Mouse (Mus musculus) adrenal gland, adult (tissue): ENCODE measurements around the gene Ctnna3.

ENCODE experiments used
- DNase-seq, 2 experiments: peaks; one replicate each; pipeline ENCODE4 v3.0.0; 2022 to 2023; ENCODE audit warnings: low spot score in 1 of 2; ENCODE audit not compliant: inconsistent age in 2 of 2

Ctnna3 gene

GRCm38 (mm10) chr10:64041892-64042291 lies 612.0 kb downstream of the Ctnna3 start:
- DNase-seq: no peak

DNA sequence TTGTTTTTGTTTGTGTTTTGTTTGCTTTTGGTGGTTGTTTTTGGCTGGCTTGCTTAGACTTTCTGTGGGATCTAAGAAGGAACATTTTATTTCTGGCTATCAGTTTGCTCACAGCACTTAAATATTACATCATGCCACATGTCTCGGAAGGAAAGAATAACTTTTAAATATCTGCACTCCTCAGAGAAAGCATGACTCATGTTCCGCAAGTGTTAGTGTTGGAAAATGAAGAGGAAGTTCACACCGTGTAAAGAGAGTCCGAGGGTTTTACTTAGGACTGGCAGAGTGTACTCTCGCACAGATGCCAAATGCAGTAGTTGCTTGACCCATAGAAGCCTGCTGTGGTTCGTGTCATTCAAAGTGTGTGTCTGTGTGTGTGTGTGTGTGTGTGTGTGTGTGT lies 619.3 kb downstream of the Ctnna3 start:
- DNase-seq: no peak

DNA sequence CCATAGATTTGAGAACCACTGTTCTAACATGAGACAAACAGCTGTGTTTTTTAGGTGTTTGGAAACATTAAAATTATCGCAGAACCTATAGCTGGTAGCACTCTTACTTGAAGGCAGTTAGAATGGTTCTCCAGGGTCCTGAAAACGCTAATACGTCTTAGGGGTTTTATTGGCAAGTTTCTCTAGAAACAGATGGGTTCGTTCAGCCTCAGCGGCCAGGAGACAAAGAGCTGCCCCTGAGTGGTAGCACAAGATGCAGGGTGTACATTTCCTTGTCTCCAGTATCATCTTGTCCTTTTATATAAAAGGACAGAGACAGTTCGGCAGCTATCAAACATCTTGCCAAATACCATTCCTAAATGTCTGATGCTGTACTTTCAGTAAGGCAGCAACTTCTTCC lies 620.0 kb downstream of the Ctnna3 start:
- DNase-seq: no peak

DNA sequence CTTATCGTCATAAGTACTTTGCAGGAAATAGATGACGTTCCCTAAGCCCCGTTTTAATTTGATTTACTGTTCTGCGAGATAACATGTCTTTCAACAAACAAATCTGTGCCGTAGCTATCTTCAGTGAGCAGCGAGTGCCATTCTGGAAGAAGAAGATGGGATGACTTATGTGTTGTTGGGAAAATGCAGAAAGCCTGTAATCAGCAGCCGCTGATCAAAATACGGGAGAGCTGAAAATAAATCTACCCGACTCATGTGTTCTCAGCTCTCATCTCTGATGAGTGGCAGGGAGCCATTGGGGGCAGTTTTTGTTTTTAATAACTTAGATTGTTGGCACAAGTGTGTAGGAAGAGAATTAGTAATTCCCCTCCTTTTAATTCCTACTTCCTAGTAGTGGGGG lies 633.8 kb downstream of the Ctnna3 start:
- DNase-seq: peak in 1 of 2 experiments; percentile 43

DNA sequence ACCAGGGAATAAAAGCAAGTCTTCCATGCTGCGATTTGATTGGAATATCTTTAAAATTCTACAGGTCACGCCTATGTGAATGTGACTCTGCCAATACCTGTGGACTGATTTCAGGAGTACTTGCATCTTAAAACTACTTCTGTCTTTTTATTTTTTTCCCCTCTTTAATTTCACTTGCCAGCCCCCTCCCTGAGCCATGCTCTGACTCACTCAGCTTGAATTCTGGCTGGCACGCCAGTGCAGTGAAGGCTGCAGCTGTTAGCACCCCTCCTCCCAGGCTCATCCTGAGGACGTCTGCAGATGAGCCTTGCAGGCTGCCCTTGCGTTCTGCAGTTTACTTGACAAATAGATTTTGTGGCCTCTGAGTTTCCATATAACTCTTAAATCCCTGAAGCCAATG lies 646.0 kb downstream of the Ctnna3 start:
- DNase-seq: peak; percentile 36 to 84

- DNase-seq: peak in 1 of 2 experiments; percentile 69
These were observed 646.6 kb downstream of the Ctnna3 start for GRCm38 (mm10) chr10:64076410-64077052.

- DNase-seq: no peak
These were observed 652.4 kb downstream of the Ctnna3 start for GRCm38 (mm10) chr10:64082345-64082744.

DNA sequence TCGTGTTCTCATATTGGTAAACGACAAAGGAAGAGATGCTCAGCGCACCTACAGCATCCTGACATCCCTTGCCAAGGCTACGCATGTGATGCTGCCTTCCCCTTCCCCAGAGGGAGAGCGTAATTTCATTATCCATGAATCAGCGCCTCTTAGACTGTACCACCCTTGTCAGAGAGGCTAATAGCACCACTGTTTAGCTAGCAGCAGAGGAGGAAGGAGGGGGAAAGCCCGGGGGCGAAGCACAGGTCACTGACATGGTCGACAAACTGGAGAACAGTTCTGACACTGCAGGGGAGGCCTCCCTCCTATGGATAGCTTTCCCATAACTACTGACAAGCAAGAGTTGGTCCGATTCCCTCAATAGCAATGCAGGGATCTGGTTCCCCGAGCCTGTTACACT lies 653.9 kb downstream of the Ctnna3 start:
- DNase-seq: no peak

- DNase-seq: peak in 1 of 2 experiments; percentile 69
These were observed 654.6 kb downstream of the Ctnna3 start for GRCm38 (mm10) chr10:64084465-64084864.

GRCm38 (mm10) chr10:64086183-64086566 lies 656.3 kb downstream of the Ctnna3 start:
- DNase-seq: no peak

DNA sequence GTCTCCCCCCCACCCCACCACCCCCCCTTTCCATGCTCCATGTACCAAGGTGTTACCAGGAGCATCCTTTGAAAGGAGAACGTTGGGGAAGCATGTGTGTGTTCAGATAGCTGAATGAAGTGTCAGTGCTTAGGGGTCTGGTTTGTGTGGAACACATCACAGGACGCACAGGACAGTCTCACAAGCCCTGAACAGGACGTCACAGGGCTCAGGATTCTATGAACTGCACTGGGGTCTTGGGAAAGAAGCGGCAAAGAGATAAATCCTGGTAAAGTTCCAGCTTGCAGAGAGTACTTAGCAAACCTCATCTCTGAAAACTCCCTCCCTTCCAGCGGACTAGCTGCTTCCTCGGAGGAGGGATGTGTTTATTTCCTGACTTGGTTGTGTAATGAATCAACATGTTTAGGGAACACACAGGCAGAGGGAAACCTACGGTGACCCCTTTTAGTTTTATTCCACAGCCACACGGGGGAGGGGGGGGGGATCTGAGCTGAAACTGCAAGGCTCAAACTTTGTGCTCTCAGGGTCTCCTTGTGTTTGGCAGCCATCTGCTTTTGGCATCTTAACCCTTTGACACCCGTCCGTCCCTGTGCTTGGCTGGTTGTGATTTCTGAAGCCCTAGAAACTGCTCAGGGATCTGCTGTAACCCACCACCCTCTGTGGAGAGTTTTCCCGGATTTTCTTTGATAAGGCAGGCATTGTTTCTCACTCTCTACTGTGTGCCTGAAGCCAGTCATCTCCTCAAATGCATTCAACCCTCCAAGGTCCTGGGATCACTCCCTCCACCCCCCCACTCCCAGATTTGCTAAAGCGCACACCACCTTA lies 656.9 kb downstream of the Ctnna3 start:
- no peak for DNase-seq

GRCm38 (mm10) chr10:64087521-64087920 lies 657.6 kb downstream of the Ctnna3 start:
- no peak for DNase-seq

GRCm38 (mm10) chr10:64087936-64088773 lies 658.3 kb downstream of the Ctnna3 start:
- peak in 1 of 2 experiments; percentile 39 for DNase-seq

DNA sequence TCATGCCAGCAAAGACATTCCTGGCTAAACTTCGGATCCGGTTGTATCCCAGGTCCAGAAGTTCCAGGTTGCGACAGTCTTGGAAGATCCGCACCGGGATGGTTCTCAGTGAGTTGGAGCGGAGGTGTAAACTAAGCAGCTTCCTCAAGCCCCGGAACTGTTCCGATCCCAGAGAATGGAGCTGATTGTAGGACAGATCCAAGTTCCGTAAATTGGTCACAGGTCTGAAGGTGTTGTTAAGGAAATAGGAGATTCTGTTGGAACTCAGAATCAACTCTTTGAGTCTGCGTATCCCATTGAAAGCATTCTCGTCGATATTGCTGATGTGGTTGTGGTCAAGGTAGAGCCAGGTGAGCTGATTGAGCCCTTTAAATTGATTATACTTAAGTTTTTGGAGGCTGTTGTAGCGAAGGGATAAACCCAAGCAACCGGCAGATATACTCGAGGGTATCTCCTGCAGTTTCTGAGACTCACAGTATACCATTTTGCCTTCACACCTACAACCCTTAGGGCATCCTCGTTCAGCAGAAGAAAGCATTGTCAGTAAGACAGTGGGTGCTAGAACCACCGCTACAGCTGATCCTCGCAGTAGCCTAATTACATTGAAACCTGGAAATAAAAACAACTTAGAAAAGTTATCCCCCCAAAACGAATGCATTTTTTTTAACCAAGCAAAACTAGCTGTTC lies 659.0 kb downstream of the Ctnna3 start:
- no peak for DNase-seq

DNA sequence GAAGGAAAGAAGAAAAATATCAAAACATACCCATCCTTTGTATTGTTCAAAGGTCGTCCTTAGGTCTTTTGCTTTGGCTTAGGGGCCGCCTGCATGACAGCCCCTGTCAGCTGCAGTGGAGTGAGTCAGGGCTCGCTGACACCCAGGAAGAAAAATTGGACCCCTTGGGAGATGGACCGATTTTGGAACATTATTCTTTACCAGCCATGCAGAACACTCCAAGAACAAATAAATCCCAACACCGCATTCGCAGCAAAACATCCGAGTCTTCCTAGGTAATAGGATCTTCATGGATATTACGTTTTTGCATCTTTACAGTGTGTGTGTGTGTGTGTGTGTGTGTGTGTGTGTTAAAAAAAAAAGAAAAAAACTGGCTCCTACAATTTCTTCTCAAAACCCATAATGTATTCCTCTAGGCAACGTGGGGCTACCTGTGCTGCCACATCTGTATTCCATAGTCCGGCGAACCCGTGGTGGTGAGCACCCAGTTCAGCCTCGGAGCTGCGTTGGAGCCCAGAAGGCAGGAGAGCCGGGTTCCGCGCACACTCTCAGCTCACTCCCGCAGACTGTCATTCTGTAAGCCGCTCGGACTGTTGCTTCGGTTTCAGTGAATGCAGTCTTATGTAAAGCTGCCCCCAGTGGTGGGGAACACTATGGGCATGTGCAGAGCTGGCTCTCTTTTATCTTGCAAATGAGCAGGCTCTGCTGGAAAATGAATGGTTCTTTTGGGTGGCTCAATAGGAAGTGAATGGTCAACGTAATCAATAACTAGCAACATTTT lies 660.0 kb downstream of the Ctnna3 start, which contains the start of gene Lrrtm3:
TSS of gene Lrrtm3 (minus strand) at position 598 of the 781 bp plus-strand sequence.
- DNase-seq: peak; percentile 39 to 80

- no peak for DNase-seq
These were observed 666.6 kb downstream of the Ctnna3 start for GRCm38 (mm10) chr10:64096532-64096931.

DNA sequence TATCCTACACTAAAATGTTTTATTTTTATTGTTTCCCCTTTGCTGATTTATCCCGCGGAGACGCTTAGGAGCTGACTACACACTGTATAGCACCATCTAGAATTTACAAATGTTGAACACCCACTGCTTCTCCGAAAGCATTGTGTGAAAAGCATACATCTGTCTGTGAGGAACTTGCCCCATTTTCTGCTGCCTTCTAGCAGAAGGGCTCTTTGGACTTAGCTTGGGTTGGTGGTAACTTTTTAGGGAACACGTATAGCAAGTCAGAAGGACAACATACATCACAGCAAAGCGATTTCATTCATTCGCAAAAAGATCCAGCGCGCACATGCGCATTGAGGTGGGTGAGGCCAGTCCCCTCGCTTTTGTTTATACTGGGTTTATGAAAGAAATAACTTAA lies 685.3 kb downstream of the Ctnna3 start:
- no peak for DNase-seq

- DNase-seq: no peak
These were observed 688.9 kb downstream of the Ctnna3 start for GRCm38 (mm10) chr10:64118833-64119232.

- peak in 1 of 2 experiments; percentile 20 for DNase-seq
These were observed 700.7 kb downstream of the Ctnna3 start for GRCm38 (mm10) chr10:64130397-64131150.
